Mouse (Mus musculus) lung, adult 2 months (tissue): ENCODE data around the gene Pacrg. TPM values are rescaled to one million over a fixed set of nuclear protein-coding genes. Genes with fewer than 3 reads are reported as not detected.
A peak's percentile ranks its signal among the peaks of the same experiment; 100 is the strongest.

ENCODE experiments used
- DNase-seq: peaks from one replicate; pipeline ENCODE4 v3.0.0; 2022
- H3K4me1 ChIP-seq: fragments of 200-500 bp; 2 replicates; pipeline ENCODE4 v1.6.1; 2011; ENCODE audit warnings: low read length; ENCODE audit not compliant: control insufficient read depth, insufficient read depth
- H3K4me3 ChIP-seq: fragments of 200-500 bp; replicated peaks from 2 replicates; pipeline ENCODE3; 2011; ENCODE audit warnings: low read depth, mild to moderate bottlenecking, control low read depth, low read length; ENCODE audit errors: extremely low read depth
- CTCF ChIP-seq: fragments of 200-500 bp; IDR thresholded peaks from 2 replicates; pipeline ENCODE4 v1.5.1; 2011; ENCODE audit warnings: mild to moderate bottlenecking, low read length, control low read depth; ENCODE audit not compliant: insufficient read depth
- POLR2A ChIP-seq: fragments of 200-500 bp; IDR thresholded peaks from 2 replicates; pipeline ENCODE4 v1.6.1; 2011; ENCODE audit warnings: low read depth, mild to moderate bottlenecking, control low read depth, low read length, borderline replicate concordance; ENCODE audit errors: extremely low read depth
- WGBS: fragments of 180-500 bp; shearing (Covaris S2); methylation state at CpG from one replicate; pipeline ENCODE4 v1.1.7; 2018; 5-methylcytosine and 5-hydroxymethylcytosine counted together
- polyA plus RNA-seq: library from polyadenylated mRNA; depleted of rRNA; stranded (reverse); fragments of >200 nt; gene quantifications from 2 replicates; pipeline ENCODE4 v1.2.3, GENCODE M21; 2012

Gene Pacrg
- polyA plus RNA-seq, 1 experiment: 3.5 TPM

- H3K4me3 ChIP-seq: no peak overlapping the region
- TF ChIP-seq POLR2A (no peak), CTCF (no peak)
- no peak for DNase-seq
- no peaks in the 10 kb centered on the region for H3K4me1 ChIP-seq
- 57% methylated on average over 10 of the region's 10 CpGs for WGBS
Measured at GRCm38 (mm10) chr17:10507466-10507865, 332.6 kb downstream of the Pacrg start.

GRCm38 (mm10) chr17:10506896-10507295 is 333.2 kb downstream of the Pacrg start:
- WGBS: 80% methylated on average over 3 of the region's 3 CpGs
- H3K4me3 ChIP-seq: no peak overlapping the region
- no peaks in the 10 kb centered on the region for H3K4me1 ChIP-seq
- no peak for TF ChIP-seq CTCF
- TF ChIP-seq POLR2A: no peak
- no peak for DNase-seq

GRCm38 (mm10) chr17:10501439-10501838 is 338.7 kb downstream of the Pacrg start:
- peaks cover 7% of the 10 kb centered on the region for H3K4me1 ChIP-seq
- TF ChIP-seq POLR2A (no peak), CTCF (no peak)
- WGBS: 77% methylated on average over 2 of the region's 2 CpGs
- no peak overlapping the region for H3K4me3 ChIP-seq
- no peak for DNase-seq

GRCm38 (mm10) chr17:10500795-10501432 is 339.2 kb downstream of the Pacrg start:
- TF ChIP-seq POLR2A (no peak), CTCF (peak; percentile 54)
- peak; percentile 46 for DNase-seq
- no peak overlapping the region for H3K4me3 ChIP-seq
- peaks cover 7% of the 10 kb centered on the region for H3K4me1 ChIP-seq
- WGBS: 60% methylated on average over 12 of the region's 12 CpGs

GRCm38 (mm10) chr17:10498935-10499655 is 341.0 kb downstream of the Pacrg start:
- no peak for TF ChIP-seq CTCF
- TF ChIP-seq POLR2A: no peak
- DNase-seq: no peak
- H3K4me3 ChIP-seq: no peak overlapping the region
- peaks cover 7% of the 10 kb centered on the region for H3K4me1 ChIP-seq
- 76% methylated on average over 6 of the region's 6 CpGs for WGBS

- no peak for TF ChIP-seq CTCF
- TF ChIP-seq POLR2A: no peak
Measured at GRCm38 (mm10) chr17:10497781-10498420, 342.2 kb downstream of the Pacrg start.

GRCm38 (mm10) chr17:10496066-10496465 is 344.0 kb downstream of the Pacrg start:
- Histone ChIP-seq H3K4me3 (no peak overlapping the region), H3K4me1 (peaks cover 9% of the 10 kb centered on the region; the same call in 1 of the 2 replicates)
- DNase-seq: no peak
- 66% methylated on average over 8 of the region's 8 CpGs for WGBS
- TF ChIP-seq POLR2A (no peak), CTCF (no peak)

More at GRCm38 (mm10) chr17:10497781-10498420, 342.2 kb downstream of the Pacrg start:
- DNase-seq: no peak
- Histone ChIP-seq H3K4me1 (peaks cover 9% of the 10 kb centered on the region), H3K4me3 (no peak overlapping the region)
- 47% methylated on average over 4 of the region's 4 CpGs for whole genome bisulfite sequencing

- TF ChIP-seq POLR2A (no peak), CTCF (no peak)
- WGBS: 61% methylated on average over 8 of the region's 8 CpGs
- H3K4me1 ChIP-seq: peaks cover 6% of the 10 kb centered on the region; the same call in 1 of the 2 replicates
- DNase-seq: no peak
- no peak overlapping the region for H3K4me3 ChIP-seq
Measured at GRCm38 (mm10) chr17:10495588-10495987, 344.5 kb downstream of the Pacrg start.

- 26% methylated on average over 3 of the region's 3 CpGs for WGBS
- peak; percentile 38 for DNase-seq
- TF ChIP-seq POLR2A: no peak
- TF ChIP-seq CTCF: peak; percentile 86
- no peak overlapping the region for H3K4me3 ChIP-seq
- H3K4me1 ChIP-seq: peaks cover 5% of the 10 kb centered on the region; the same call in 1 of the 2 replicates
Measured at GRCm38 (mm10) chr17:10493124-10493523, 347.0 kb downstream of the Pacrg start.
